Mouse (Mus musculus): ENCODE measurements at regions not wholly inside any gene's neighbourhood (a gene's known extent, or its start where the extent isn't known, plus 50 kb on each side); places are given as distances from the start of the nearest gene placed in this dataset.

GRCm38 (mm10) chr5:51824731-51825130, 257.2 kb upstream of the Ppargc1a start:
- H3K36me3 ChIP-seq (ENCODE audit: control insufficient read depth, insufficient read depth), result no peaks in the 10 kb centered on the region
- no peak for ATAC-seq
- no peak overlapping the region for H3K27ac ChIP-seq (ENCODE audit: low read length)
- no peaks in the 10 kb centered on the region for H3K9me3 ChIP-seq (ENCODE audit: control insufficient read depth, low read length)
- no peaks in the 10 kb centered on the region for H3K27me3 ChIP-seq (replicated peaks; ENCODE audit: control insufficient read depth, insufficient read depth, low read length)
- no peak overlapping the region for H3K9ac ChIP-seq (replicated peaks; ENCODE audit: low read depth, low read length)
- no peak overlapping the region for H3K4me2 ChIP-seq (ENCODE audit: low read length)
- H3K4me3 ChIP-seq (replicated peaks; ENCODE audit: low read length), result no peak overlapping the region
- 89% methylated on average over 4 of the region's 4 CpGs for WGBS
- peaks cover 4% of the 10 kb centered on the region for H3K4me1 ChIP-seq (replicated peaks; ENCODE audit: control insufficient read depth, insufficient read depth, low read length)

GRCm38 (mm10) chr5:51823657-51824056, 256.1 kb upstream of the Ppargc1a start:
- Histone ChIP-seq H3K36me3 (ENCODE audit: control insufficient read depth, insufficient read depth) (no peaks in the 10 kb centered on the region), H3K9ac (replicated peaks; ENCODE audit: low read depth, low read length) (no peak overlapping the region), H3K27me3 (replicated peaks; ENCODE audit: control insufficient read depth, insufficient read depth, low read length) (no peaks in the 10 kb centered on the region), H3K9me3 (ENCODE audit: control insufficient read depth, low read length) (no peaks in the 10 kb centered on the region), H3K4me1 (replicated peaks; ENCODE audit: control insufficient read depth, insufficient read depth, low read length) (peaks cover 4% of the 10 kb centered on the region), H3K27ac (ENCODE audit: low read length) (no peak overlapping the region), H3K4me2 (ENCODE audit: low read length) (no peak overlapping the region), H3K4me3 (replicated peaks; ENCODE audit: low read length) (no peak overlapping the region)
- 4% methylated on average over 2 of the region's 2 CpGs for WGBS
- ATAC-seq, result peak; percentile 81

GRCm38 (mm10) chr5:51816258-51816657, 248.7 kb upstream of the Ppargc1a start:
- H3K4me2 ChIP-seq (ENCODE audit: low read length), result no peak overlapping the region
- 65% methylated on average over 2 of the region's 2 CpGs for WGBS
- H3K27ac ChIP-seq (ENCODE audit: low read length), result no peak overlapping the region
- no peaks in the 10 kb centered on the region for H3K9me3 ChIP-seq (ENCODE audit: control insufficient read depth, low read length)
- no peaks in the 10 kb centered on the region for H3K36me3 ChIP-seq (ENCODE audit: control insufficient read depth, insufficient read depth)
- H3K9ac ChIP-seq (replicated peaks; ENCODE audit: low read depth, low read length), result no peak overlapping the region
- H3K27me3 ChIP-seq (replicated peaks; ENCODE audit: control insufficient read depth, insufficient read depth, low read length), result no peaks in the 10 kb centered on the region
- H3K4me3 ChIP-seq (replicated peaks; ENCODE audit: low read length), result no peak overlapping the region
- ATAC-seq, result peak; percentile 61; the same call in 1 of the 2 replicates
- H3K4me1 ChIP-seq (replicated peaks; ENCODE audit: control insufficient read depth, insufficient read depth, low read length), result no peaks in the 10 kb centered on the region

GRCm38 (mm10) chr5:51811728-51812127, 244.2 kb upstream of the Ppargc1a start:
- no peaks in the 10 kb centered on the region for H3K9me3 ChIP-seq (ENCODE audit: control insufficient read depth, low read length)
- H3K27ac ChIP-seq (ENCODE audit: low read length), result no peak overlapping the region
- no peaks in the 10 kb centered on the region for H3K4me1 ChIP-seq (replicated peaks; ENCODE audit: control insufficient read depth, insufficient read depth, low read length)
- ATAC-seq, result 0 out of 2 replicates have a peak, but pooled peaks have one; percentile 50
- H3K9ac ChIP-seq (replicated peaks; ENCODE audit: low read depth, low read length), result no peak overlapping the region
- H3K27me3 ChIP-seq (replicated peaks; ENCODE audit: control insufficient read depth, insufficient read depth, low read length), result no peaks in the 10 kb centered on the region
- WGBS, result 79% methylated on average over 2 of the region's 2 CpGs
- no peak overlapping the region for H3K4me2 ChIP-seq (ENCODE audit: low read length)
- H3K36me3 ChIP-seq (ENCODE audit: control insufficient read depth, insufficient read depth), result no peaks in the 10 kb centered on the region
- H3K4me3 ChIP-seq (replicated peaks; ENCODE audit: low read length), result no peak overlapping the region

- H3K36me3 ChIP-seq (ENCODE audit: control insufficient read depth, insufficient read depth), result no peaks in the 10 kb centered on the region
- ATAC-seq, result no peak
- no peak overlapping the region for H3K27ac ChIP-seq (ENCODE audit: low read length)
- H3K4me1 ChIP-seq (replicated peaks; ENCODE audit: control insufficient read depth, insufficient read depth, low read length), result no peaks in the 10 kb centered on the region
- no peak overlapping the region for H3K4me3 ChIP-seq (replicated peaks; ENCODE audit: low read length)
- no peak overlapping the region for H3K9ac ChIP-seq (replicated peaks; ENCODE audit: low read depth, low read length)
- WGBS, result 86% methylated on average over 8 of the region's 8 CpGs
- H3K4me2 ChIP-seq (ENCODE audit: low read length), result no peak overlapping the region
- H3K9me3 ChIP-seq (ENCODE audit: control insufficient read depth, low read length), result no peaks in the 10 kb centered on the region
- no peaks in the 10 kb centered on the region for H3K27me3 ChIP-seq (replicated peaks; ENCODE audit: control insufficient read depth, insufficient read depth, low read length)
Measured at GRCm38 (mm10) chr5:51801486-51801885, 234.0 kb upstream of the Ppargc1a start.

GRCm38 (mm10) chr5:51799371-51800035, 232.0 kb upstream of the Ppargc1a start:
- Histone ChIP-seq H3K9ac (replicated peaks; ENCODE audit: low read depth, low read length) (no peak overlapping the region), H3K36me3 (ENCODE audit: control insufficient read depth, insufficient read depth) (no peaks in the 10 kb centered on the region), H3K4me2 (ENCODE audit: low read length) (no peak overlapping the region), H3K4me1 (replicated peaks; ENCODE audit: control insufficient read depth, insufficient read depth, low read length) (no peaks in the 10 kb centered on the region), H3K27ac (ENCODE audit: low read length) (no peak overlapping the region), H3K9me3 (ENCODE audit: control insufficient read depth, low read length) (no peaks in the 10 kb centered on the region), H3K27me3 (replicated peaks; ENCODE audit: control insufficient read depth, insufficient read depth, low read length) (no peaks in the 10 kb centered on the region), H3K4me3 (replicated peaks; ENCODE audit: low read length) (no peak overlapping the region)
- no peak for ATAC-seq
- WGBS, result 81% methylated on average over 6 of the region's 6 CpGs

GRCm38 (mm10) chr5:51794097-51794496, 226.6 kb upstream of the Ppargc1a start:
- Histone ChIP-seq H3K9me3 (ENCODE audit: control insufficient read depth, low read length) (no peaks in the 10 kb centered on the region), H3K27me3 (replicated peaks; ENCODE audit: control insufficient read depth, insufficient read depth, low read length) (no peaks in the 10 kb centered on the region), H3K4me2 (ENCODE audit: low read length) (no peak overlapping the region), H3K27ac (ENCODE audit: low read length) (no peak overlapping the region), H3K36me3 (ENCODE audit: control insufficient read depth, insufficient read depth) (no peaks in the 10 kb centered on the region), H3K4me1 (replicated peaks; ENCODE audit: control insufficient read depth, insufficient read depth, low read length) (no peaks in the 10 kb centered on the region), H3K9ac (replicated peaks; ENCODE audit: low read depth, low read length) (no peak overlapping the region), H3K4me3 (replicated peaks; ENCODE audit: low read length) (no peak overlapping the region)
- WGBS, result 60% methylated on average over 6 of the region's 6 CpGs
- no peak for ATAC-seq

GRCm38 (mm10) chr5:51792950-51793349, 225.4 kb upstream of the Ppargc1a start:
- Histone ChIP-seq H3K36me3 (ENCODE audit: control insufficient read depth, insufficient read depth) (no peaks in the 10 kb centered on the region), H3K9me3 (ENCODE audit: control insufficient read depth, low read length) (no peaks in the 10 kb centered on the region), H3K27ac (ENCODE audit: low read length) (no peak overlapping the region), H3K27me3 (replicated peaks; ENCODE audit: control insufficient read depth, insufficient read depth, low read length) (no peaks in the 10 kb centered on the region), H3K4me2 (ENCODE audit: low read length) (no peak overlapping the region), H3K4me1 (replicated peaks; ENCODE audit: control insufficient read depth, insufficient read depth, low read length) (no peaks in the 10 kb centered on the region), H3K9ac (replicated peaks; ENCODE audit: low read depth, low read length) (no peak overlapping the region), H3K4me3 (replicated peaks; ENCODE audit: low read length) (no peak overlapping the region)
- ATAC-seq, result no peak
- WGBS, result 57% methylated on average over 2 of the region's 2 CpGs

- Histone ChIP-seq H3K4me1 (replicated peaks; ENCODE audit: control insufficient read depth, insufficient read depth, low read length) (no peaks in the 10 kb centered on the region), H3K9me3 (ENCODE audit: control insufficient read depth, low read length) (no peaks in the 10 kb centered on the region), H3K27me3 (replicated peaks; ENCODE audit: control insufficient read depth, insufficient read depth, low read length) (no peaks in the 10 kb centered on the region), H3K4me2 (ENCODE audit: low read length) (no peak overlapping the region), H3K27ac (ENCODE audit: low read length) (no peak overlapping the region), H3K36me3 (ENCODE audit: control insufficient read depth, insufficient read depth) (no peaks in the 10 kb centered on the region), H3K9ac (replicated peaks; ENCODE audit: low read depth, low read length) (no peak overlapping the region), H3K4me3 (replicated peaks; ENCODE audit: low read length) (no peak overlapping the region)
- WGBS, result 59% methylated on average over 6 of the region's 6 CpGs
- ATAC-seq, result no peak
Measured at GRCm38 (mm10) chr5:51788768-51789167, 221.2 kb upstream of the Ppargc1a start.

- ATAC-seq, result no peak
- no peak overlapping the region for H3K4me2 ChIP-seq (ENCODE audit: low read length)
- no peak overlapping the region for H3K27ac ChIP-seq (ENCODE audit: low read length)
- H3K9ac ChIP-seq (replicated peaks; ENCODE audit: low read depth, low read length), result no peak overlapping the region
- H3K4me1 ChIP-seq (replicated peaks; ENCODE audit: control insufficient read depth, insufficient read depth, low read length), result no peaks in the 10 kb centered on the region
- H3K36me3 ChIP-seq (ENCODE audit: control insufficient read depth, insufficient read depth), result no peaks in the 10 kb centered on the region
- WGBS, result 73% methylated on average over 5 of the region's 5 CpGs
- H3K27me3 ChIP-seq (replicated peaks; ENCODE audit: control insufficient read depth, insufficient read depth, low read length), result no peaks in the 10 kb centered on the region
- no peak overlapping the region for H3K4me3 ChIP-seq (replicated peaks; ENCODE audit: low read length)
- H3K9me3 ChIP-seq (ENCODE audit: control insufficient read depth, low read length), result no peaks in the 10 kb centered on the region
Measured at GRCm38 (mm10) chr5:51783523-51783922, 216.0 kb upstream of the Ppargc1a start.

Data from forebrain, embryonic 16.5 days (tissue).